Mouse (Mus musculus): Measurements from ENCODE around the gene Msrb1. TPM values are rescaled to one million over a fixed set of nuclear protein-coding genes. Genes with fewer than 3 reads are reported as not detected.

Gene Msrb1
- polyA plus RNA-seq, 1 experiment = 80.8 TPM

GRCm38 (mm10) chr17:24765016-24765905, 28.8 kb downstream of the Msrb1 start:
- no peaks in the 10 kb centered on the region for H3K4me1 ChIP-seq (ENCODE audit: control insufficient read depth, insufficient read depth, low read length)
- H3K27ac ChIP-seq (ENCODE audit: insufficient read depth, low read length) = no peak overlapping the region
- TF ChIP-seq CTCF (IDR thresholded peaks at IDR 0.05; ENCODE audit: borderline replicate concordance, insufficient read depth, low read length) = no peak
- TF ChIP-seq POLR2A (IDR thresholded peaks at IDR 0.05; ENCODE audit: low read depth, low read length) = no peak
- H3K4me3 ChIP-seq (ENCODE audit: insufficient read depth, low read length) = no peak overlapping the region

- Histone ChIP-seq H3K4me3 (ENCODE audit: insufficient read depth, low read length) (no peak overlapping the region), H3K4me1 (ENCODE audit: control insufficient read depth, insufficient read depth, low read length) (no peaks in the 10 kb centered on the region), H3K27ac (ENCODE audit: insufficient read depth, low read length) (no peak overlapping the region)
- no peak for TF ChIP-seq CTCF (IDR thresholded peaks at IDR 0.05; ENCODE audit: borderline replicate concordance, insufficient read depth, low read length)
- TF ChIP-seq POLR2A (IDR thresholded peaks at IDR 0.05; ENCODE audit: low read depth, low read length) = no peak
Measured at GRCm38 (mm10) chr17:24766266-24766875, 29.9 kb downstream of the Msrb1 start.

GRCm38 (mm10) chr17:24769146-24769545, 32.7 kb downstream of the Msrb1 start:
- no peaks in the 10 kb centered on the region for H3K4me1 ChIP-seq (ENCODE audit: control insufficient read depth, insufficient read depth, low read length)
- TF ChIP-seq CTCF (IDR thresholded peaks at IDR 0.05; ENCODE audit: borderline replicate concordance, insufficient read depth, low read length) (no peak), POLR2A (IDR thresholded peaks at IDR 0.05; ENCODE audit: low read depth, low read length) (no peak)
- no peak overlapping the region for H3K4me3 ChIP-seq (ENCODE audit: insufficient read depth, low read length)
- no peak overlapping the region for H3K27ac ChIP-seq (ENCODE audit: insufficient read depth, low read length)

GRCm38 (mm10) chr17:24773241-24773640, 36.8 kb downstream of the Msrb1 start:
- TF ChIP-seq POLR2A (IDR thresholded peaks at IDR 0.05; ENCODE audit: low read depth, low read length) (no peak), CTCF (IDR thresholded peaks at IDR 0.05; ENCODE audit: borderline replicate concordance, insufficient read depth, low read length) (no peak)
- no peak overlapping the region for H3K4me3 ChIP-seq (ENCODE audit: insufficient read depth, low read length)

GRCm38 (mm10) chr17:24775173-24775572, 38.7 kb downstream of the Msrb1 start:
- H3K27ac ChIP-seq (ENCODE audit: insufficient read depth, low read length) = no peak overlapping the region
- no peaks in the 10 kb centered on the region for H3K4me1 ChIP-seq (ENCODE audit: control insufficient read depth, insufficient read depth, low read length)
- no peak overlapping the region for H3K4me3 ChIP-seq (ENCODE audit: insufficient read depth, low read length)
- TF ChIP-seq POLR2A (IDR thresholded peaks at IDR 0.05; ENCODE audit: low read depth, low read length) (no peak), CTCF (IDR thresholded peaks at IDR 0.05; ENCODE audit: borderline replicate concordance, insufficient read depth, low read length) (no peak)

More at GRCm38 (mm10) chr17:24773241-24773640, 36.8 kb downstream of the Msrb1 start:
- Histone ChIP-seq H3K27ac (ENCODE audit: insufficient read depth, low read length) (no peak overlapping the region), H3K4me1 (ENCODE audit: control insufficient read depth, insufficient read depth, low read length) (no peaks in the 10 kb centered on the region)

- no peaks in the 10 kb centered on the region for H3K4me1 ChIP-seq (ENCODE audit: control insufficient read depth, insufficient read depth, low read length)
- TF ChIP-seq POLR2A (IDR thresholded peaks at IDR 0.05; ENCODE audit: low read depth, low read length) (no peak), CTCF (IDR thresholded peaks at IDR 0.05; ENCODE audit: borderline replicate concordance, insufficient read depth, low read length) (no peak)
- no peak overlapping the region for H3K4me3 ChIP-seq (ENCODE audit: insufficient read depth, low read length)
- no peak overlapping the region for H3K27ac ChIP-seq (ENCODE audit: insufficient read depth, low read length)
Measured at GRCm38 (mm10) chr17:24777073-24777472, 40.6 kb downstream of the Msrb1 start.

- Histone ChIP-seq H3K4me1 (ENCODE audit: control insufficient read depth, insufficient read depth, low read length) (no peaks in the 10 kb centered on the region), H3K27ac (ENCODE audit: insufficient read depth, low read length) (no peak overlapping the region), H3K4me3 (ENCODE audit: insufficient read depth, low read length) (no peak overlapping the region)
- no peak for TF ChIP-seq POLR2A (IDR thresholded peaks at IDR 0.05; ENCODE audit: low read depth, low read length)
- TF ChIP-seq CTCF (IDR thresholded peaks at IDR 0.05; ENCODE audit: borderline replicate concordance, insufficient read depth, low read length) = no peak
Measured at GRCm38 (mm10) chr17:24780821-24781220, 44.4 kb downstream of the Msrb1 start.

GRCm38 (mm10) chr17:24792190-24792589, 55.7 kb downstream of the Msrb1 start:
- no peak overlapping the region for H3K4me3 ChIP-seq (ENCODE audit: insufficient read depth, low read length)
- no peaks in the 10 kb centered on the region for H3K4me1 ChIP-seq (ENCODE audit: control insufficient read depth, insufficient read depth, low read length)
- no peak overlapping the region for H3K27ac ChIP-seq (ENCODE audit: insufficient read depth, low read length)
- TF ChIP-seq POLR2A (IDR thresholded peaks at IDR 0.05; ENCODE audit: low read depth, low read length) (no peak), CTCF (IDR thresholded peaks at IDR 0.05; ENCODE audit: borderline replicate concordance, insufficient read depth, low read length) (no peak)

Other genes starting within 250 kb of the Msrb1 start
- not detected in 2 replicates for gene Caskin1, start 248.0 kb upstream of the Msrb1 start, polyA plus RNA-seq (2011; ENCODE audit: insufficient read length, low read depth, missing spikeins)
- 161 and 163 TPM in 2 replicates for gene Traf7, start 208.7 kb upstream of the Msrb1 start, polyA plus RNA-seq (2011; ENCODE audit: insufficient read length, low read depth, missing spikeins)
- gene Rab26, start 202.4 kb upstream of the Msrb1 start, polyA plus RNA-seq (2011; ENCODE audit: insufficient read length, low read depth, missing spikeins) = 1.4 and 1.6 TPM in 2 replicates
- gene Pkd1, start 186.8 kb upstream of the Msrb1 start, polyA plus RNA-seq (2011; ENCODE audit: insufficient read length, low read depth, missing spikeins) = 63.1 and 66.7 TPM in 2 replicates
- 75.0 and 83.8 TPM in 2 replicates for gene Tsc2, start 104.0 kb upstream of the Msrb1 start, polyA plus RNA-seq (2011; ENCODE audit: insufficient read length, low read depth, missing spikeins)
- gene Nthl1, start 104.0 kb upstream of the Msrb1 start, polyA plus RNA-seq (2011; ENCODE audit: insufficient read length, low read depth, missing spikeins) = 8.7 and 11.1 TPM in 2 replicates
- gene Slc9a3r2, start 86.3 kb upstream of the Msrb1 start, polyA plus RNA-seq (2011; ENCODE audit: insufficient read length, low read depth, missing spikeins) = 24.2 and 25.9 TPM in 2 replicates
- not detected in 2 replicates for gene Npw, start 78.2 kb upstream of the Msrb1 start, polyA plus RNA-seq (2011; ENCODE audit: insufficient read length, low read depth, missing spikeins)
- 21.6 and 22.2 TPM in 2 replicates for gene Zfp598, start 67.0 kb upstream of the Msrb1 start, polyA plus RNA-seq (2011; ENCODE audit: insufficient read length, low read depth, missing spikeins)
- gene Syngr3, start 46.7 kb upstream of the Msrb1 start, polyA plus RNA-seq (2011; ENCODE audit: insufficient read length, low read depth, missing spikeins) = 0.99 and 1.1 TPM in 2 replicates
- gene Gfer, start 40.5 kb upstream of the Msrb1 start, polyA plus RNA-seq (2011; ENCODE audit: insufficient read length, low read depth, missing spikeins) = 26.8 and 34.7 TPM in 2 replicates
- gene Noxo1, start 40.4 kb upstream of the Msrb1 start, polyA plus RNA-seq (2011; ENCODE audit: insufficient read length, low read depth, missing spikeins) = 1.2 and 2.4 TPM in 2 replicates
- 24.8 and 27.5 TPM in 2 replicates for gene Tbl3, start 29.0 kb upstream of the Msrb1 start, polyA plus RNA-seq (2011; ENCODE audit: insufficient read length, low read depth, missing spikeins)
- 0.58 TPM in 1 of 2 replicates, not detected in the other for gene Rnf151, start 18.6 kb upstream of the Msrb1 start, polyA plus RNA-seq (2011; ENCODE audit: insufficient read length, low read depth, missing spikeins)
- gene Rps2, start 18.5 kb upstream of the Msrb1 start, polyA plus RNA-seq (2011; ENCODE audit: insufficient read length, low read depth, missing spikeins) = 1,298 and 1,393 TPM in 2 replicates
- 96.8 and 100 TPM in 2 replicates for gene Ndufb10, start 12.2 kb upstream of the Msrb1 start, polyA plus RNA-seq (2011; ENCODE audit: insufficient read length, low read depth, missing spikeins)
- not detected in 2 replicates for gene Rpl3l, start 8.8 kb upstream of the Msrb1 start, polyA plus RNA-seq (2011; ENCODE audit: insufficient read length, low read depth, missing spikeins)
- not detected in 2 replicates for gene Hs3st6, start 16.3 kb downstream of the Msrb1 start, polyA plus RNA-seq (2011; ENCODE audit: insufficient read length, low read depth, missing spikeins)
- not detected in 2 replicates for gene Meiob, start 67.6 kb downstream of the Msrb1 start, polyA plus RNA-seq (2011; ENCODE audit: insufficient read length, low read depth, missing spikeins)
- gene Hagh, start 103.5 kb downstream of the Msrb1 start, polyA plus RNA-seq (2011; ENCODE audit: insufficient read length, low read depth, missing spikeins) = 14.3 and 18.9 TPM in 2 replicates
- 9.3 and 11.5 TPM in 2 replicates for gene Fahd1, start 113.7 kb downstream of the Msrb1 start, polyA plus RNA-seq (2011; ENCODE audit: insufficient read length, low read depth, missing spikeins)
- not detected in 2 replicates for gene Igfals, start 129.4 kb downstream of the Msrb1 start, polyA plus RNA-seq (2011; ENCODE audit: insufficient read length, low read depth, missing spikeins)
- 22.2 and 25.6 TPM in 2 replicates for gene Nubp2, start 149.7 kb downstream of the Msrb1 start, polyA plus RNA-seq (2011; ENCODE audit: insufficient read length, low read depth, missing spikeins)
- 15.5 and 17.4 TPM in 2 replicates for gene Spsb3, start 150.0 kb downstream of the Msrb1 start, polyA plus RNA-seq (2011; ENCODE audit: insufficient read length, low read depth, missing spikeins)
- gene Eme2, start 158.4 kb downstream of the Msrb1 start, polyA plus RNA-seq (2011; ENCODE audit: insufficient read length, low read depth, missing spikeins) = 12.4 and 14.7 TPM in 2 replicates
- gene Mrps34, start 158.5 kb downstream of the Msrb1 start, polyA plus RNA-seq (2011; ENCODE audit: insufficient read length, low read depth, missing spikeins) = 25.5 and 28.7 TPM in 2 replicates
- gene Nme3, start 159.9 kb downstream of the Msrb1 start, polyA plus RNA-seq (2011; ENCODE audit: insufficient read length, low read depth, missing spikeins) = 2.7 and 4.7 TPM in 2 replicates
- 61.9 and 72.0 TPM in 2 replicates for gene Mapk8ip3, start 200.3 kb downstream of the Msrb1 start, polyA plus RNA-seq (2011; ENCODE audit: insufficient read length, low read depth, missing spikeins)
- 90.5 and 109 TPM in 2 replicates for gene Jpt2, start 224.0 kb downstream of the Msrb1 start, polyA plus RNA-seq (2011; ENCODE audit: insufficient read length, low read depth, missing spikeins)